Mouse (Mus musculus) heart, postnatal 14 days (tissue): ENCODE results near the gene Bin2. TPM values are rescaled to one million over a fixed set of nuclear protein-coding genes. Genes with fewer than 3 reads are reported as not detected.

Source experiments
- DNase-seq, 2 experiments: peaks; one replicate each; pipeline ENCODE4 v3.0.0; 2021 to 2022
- intact Hi-C: fragments of 180-260 bp; cut with DNase I; formaldehyde crosslinking; loops from one replicate; pipeline ENCODE4 v1.15.1; 2025
- total RNA-seq, 2 experiments: library from RNA; stranded (reverse); gene quantifications; 2 replicates each; pipeline ENCODE4 v1.2.3; 2021

The Bin2 gene
- total RNA-seq, 2 experiments from 2014 or later = 1.8 to 3.9 TPM

DNA sequence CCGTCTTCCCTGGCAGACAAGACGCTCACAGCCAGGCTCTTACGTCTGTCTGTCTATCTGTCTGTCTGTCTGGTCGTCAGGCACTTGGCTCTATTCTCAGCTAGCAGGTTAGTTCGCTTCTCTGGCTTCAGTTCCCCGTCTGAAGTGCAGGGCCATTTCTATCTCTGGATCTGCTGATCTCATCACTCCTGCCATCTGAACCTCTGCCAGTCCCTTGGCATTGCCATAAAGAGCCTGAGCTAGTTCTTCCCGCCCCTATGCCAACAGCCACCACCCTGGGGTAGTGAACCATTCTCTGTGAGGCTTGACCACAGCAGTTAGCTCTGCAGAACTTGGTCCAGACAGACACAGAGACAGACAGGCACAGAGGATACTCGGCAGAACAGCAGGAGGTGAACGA, 9.0 kb downstream of the Bin2 start:
- no peak for DNase-seq
- intact Hi-C loops = no loop called here

GRCm38 (mm10) chr15:100655201-100655600, 14.2 kb downstream of the Bin2 start:
- no peak for DNase-seq
- intact Hi-C loops = no loop called here

GRCm38 (mm10) chr15:100654271-100654670, 15.1 kb downstream of the Bin2 start:
- intact Hi-C loops = no loop called here
- DNase-seq = no peak

DNA sequence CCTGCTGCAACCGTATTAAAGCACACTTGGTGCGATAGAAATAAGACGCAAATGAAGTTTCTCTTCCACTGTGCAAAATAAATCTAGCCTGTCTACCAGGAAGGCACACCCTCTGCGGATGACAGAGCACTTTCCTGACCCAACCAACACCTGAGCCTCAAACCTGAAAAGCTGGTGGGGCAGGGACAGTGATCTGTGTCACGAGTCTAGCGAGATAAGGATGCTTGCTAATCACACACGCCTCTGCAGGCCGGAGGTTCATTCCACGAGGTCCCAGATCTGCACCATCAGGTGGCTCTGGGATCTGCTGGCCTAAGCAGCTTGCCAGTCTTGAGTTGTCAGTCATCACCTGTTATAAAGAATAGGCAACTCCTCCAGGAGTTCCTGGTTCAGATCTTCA, 17.7 kb downstream of the Bin2 start:
- intact Hi-C loops = no loop called here
- no peak for DNase-seq

- DNase-seq = no peak
- intact Hi-C loops = no loop called here
Measured at GRCm38 (mm10) chr15:100650111-100650510, 19.2 kb downstream of the Bin2 start.

GRCm38 (mm10) chr15:100646161-100646560, 23.2 kb downstream of the Bin2 start:
- DNase-seq = no peak
- intact Hi-C loops = no loop called here

DNA sequence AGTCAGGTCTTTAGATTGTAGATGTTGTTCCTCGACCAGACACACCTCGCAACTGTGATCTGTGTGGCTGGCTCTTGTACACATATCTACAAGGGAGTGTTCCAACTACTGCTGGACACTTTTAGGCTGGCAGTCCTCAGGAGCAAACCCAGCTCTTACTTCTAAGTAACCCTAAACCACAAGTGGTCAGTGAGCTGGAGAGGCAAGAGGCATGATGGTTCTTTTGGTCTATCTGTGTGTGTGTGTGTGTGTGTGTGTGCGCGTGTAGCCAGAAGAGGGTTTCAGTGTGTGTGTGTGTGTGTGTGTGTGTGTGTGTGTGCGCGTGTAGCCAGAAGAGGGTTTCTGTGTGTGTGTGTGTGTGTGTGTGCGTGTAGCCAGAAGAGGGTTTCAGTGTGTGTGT, 26.9 kb downstream of the Bin2 start:
- intact Hi-C loops = no loop called here
- no peak for DNase-seq

DNA sequence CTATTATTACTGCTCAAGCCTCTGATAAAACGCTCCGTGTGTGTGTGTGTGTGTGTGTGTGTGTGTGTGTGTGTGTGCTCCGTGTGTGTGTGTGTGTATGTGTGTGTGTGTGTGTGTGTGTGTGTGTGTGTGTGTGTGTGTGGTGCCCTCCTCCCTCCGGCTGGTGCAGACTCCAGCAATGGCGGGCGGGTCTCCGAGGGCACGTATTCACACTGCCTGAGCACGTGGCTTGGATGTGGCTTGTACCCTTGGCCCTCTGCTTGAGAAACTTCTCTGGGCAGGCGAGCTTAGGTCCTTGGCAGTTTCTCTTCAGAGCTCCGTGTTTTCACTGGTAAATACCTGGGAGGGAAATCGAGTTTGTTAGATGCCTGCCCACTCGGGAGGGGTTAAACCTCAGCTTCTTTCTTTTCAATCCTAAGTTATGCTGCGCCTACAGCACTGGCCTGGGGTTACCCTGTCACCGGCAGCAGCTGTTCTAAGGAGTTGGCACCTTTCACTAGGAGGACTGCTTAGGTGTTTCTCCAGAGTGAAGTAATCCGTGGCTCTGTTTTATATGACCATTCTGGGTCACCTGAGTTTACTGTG, 28.0 kb downstream of the Bin2 start:
- DNase-seq = no peak
- intact Hi-C loops = no loop called here

DNA sequence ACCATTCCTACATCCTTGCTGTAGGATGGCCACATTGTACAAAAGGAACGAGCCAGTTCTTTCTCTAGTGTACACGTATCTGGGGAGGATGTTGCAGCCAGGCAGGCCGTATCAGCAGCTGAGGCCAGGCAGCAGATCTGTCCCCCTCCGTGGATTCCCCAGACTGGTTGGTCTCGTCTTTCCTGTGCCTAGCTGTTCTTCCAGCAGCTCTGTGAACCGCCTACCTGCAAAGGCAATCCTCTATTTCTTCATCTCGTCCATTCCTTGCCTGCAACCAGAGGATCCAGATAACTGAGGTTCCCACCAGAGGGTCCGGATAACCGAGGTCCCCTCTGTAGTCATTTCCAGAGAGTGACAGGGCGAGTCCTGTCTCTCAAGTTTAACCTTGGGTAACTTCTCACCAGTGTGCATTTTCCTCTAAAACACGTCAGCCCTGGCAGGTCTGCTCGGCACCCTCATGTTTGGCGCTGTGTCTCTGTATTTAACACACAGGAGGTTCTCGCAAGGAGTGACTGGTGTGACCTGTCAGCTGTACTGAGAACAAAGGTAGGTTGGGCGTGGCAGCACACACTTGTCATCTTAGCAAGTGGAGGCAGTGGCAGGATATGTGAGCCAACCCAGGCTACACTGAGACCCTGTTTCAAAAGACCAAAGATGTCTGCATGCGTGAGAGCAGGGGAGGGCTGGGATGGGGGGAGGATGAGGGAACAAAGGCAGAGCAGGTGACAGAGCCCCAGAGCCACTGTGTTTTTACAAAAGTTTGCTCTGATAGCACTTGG, 29.2 kb downstream of the Bin2 start:
- intact Hi-C loops = loop anchor here (5.0 kb wide), 1 partner anchor 42 kb away; no protein-coding TSS in a partner anchor

DNA sequence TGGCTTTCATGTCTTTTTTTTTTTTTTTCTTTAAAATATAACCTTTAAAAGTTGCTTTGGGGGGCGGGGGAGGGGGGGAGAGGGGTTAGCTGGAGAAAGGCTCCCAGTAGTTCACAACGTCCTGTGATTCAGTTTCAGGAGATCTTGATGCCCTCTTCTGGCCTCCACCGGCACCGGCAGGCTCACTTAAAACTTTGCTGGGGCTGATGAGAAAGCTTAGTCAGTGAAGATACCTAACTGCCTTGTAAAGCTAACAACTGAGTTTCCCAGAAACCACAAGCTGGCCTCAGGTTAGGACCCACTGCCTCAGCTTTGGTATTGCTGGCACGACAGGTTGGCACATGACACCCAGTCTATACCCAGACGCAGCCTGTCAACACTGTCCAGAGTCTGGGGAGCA, 31.7 kb downstream of the Bin2 start:
- intact Hi-C loops = loop anchor here (2.0 to 5.0 kb wide), 2 partner anchors 17 to 45 kb away; no protein-coding TSS in a partner anchor
- DNase-seq = peak; percentile 49 to 51

More for the DNA sequence above, 29.2 kb downstream of the Bin2 start:
- DNase-seq = no peak

DNA sequence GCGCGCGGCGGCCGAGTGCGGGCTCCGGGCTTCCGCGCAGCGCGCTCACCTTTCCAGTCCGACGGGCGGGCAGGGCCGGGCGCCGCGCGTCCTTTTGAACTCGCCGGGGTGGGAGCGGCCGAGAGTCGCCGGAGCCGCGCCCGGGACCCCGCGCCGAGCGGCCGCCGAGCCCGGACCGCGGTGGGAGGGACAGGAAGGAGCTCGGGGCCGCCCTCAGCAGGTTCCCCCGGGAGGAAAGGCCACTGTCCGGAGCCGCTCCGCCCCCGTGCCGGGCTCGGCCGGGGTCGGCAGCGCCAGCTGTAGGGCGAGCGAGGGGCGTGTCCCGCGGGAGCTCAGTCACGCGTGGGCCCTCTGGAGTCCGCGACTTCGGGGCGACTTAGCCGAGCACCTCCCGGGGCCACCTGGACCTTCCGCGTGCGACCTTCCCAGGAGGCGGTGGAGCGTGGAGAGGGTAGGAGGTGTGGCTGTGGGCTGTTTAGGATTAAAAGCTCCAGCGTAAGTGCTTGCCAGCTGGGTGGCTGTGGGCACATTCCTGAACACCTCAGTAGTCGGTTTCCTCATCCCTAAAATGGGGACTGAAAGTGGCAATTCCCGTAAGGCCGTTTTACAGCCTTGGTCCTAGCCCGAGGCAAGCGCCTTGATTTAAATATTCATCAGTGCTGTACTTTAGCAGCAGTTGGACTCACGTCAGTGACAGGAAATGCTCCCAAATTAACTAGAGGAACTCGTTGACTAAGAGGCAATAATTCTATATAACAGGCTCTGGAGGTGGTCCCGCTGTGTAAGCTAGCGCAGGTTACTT, 32.5 kb downstream of the Bin2 start, which contains the start of gene Smagp:
Gene Smagp, minus strand, starts transcription at position 241 of the 802 bp plus-strand sequence.
- DNase-seq = peak; percentile 71 to 79
- intact Hi-C loops = loop anchor here (2.0 to 5.0 kb wide), 2 partner anchors 16 to 45 kb away; no protein-coding TSS in a partner anchor

DNA sequence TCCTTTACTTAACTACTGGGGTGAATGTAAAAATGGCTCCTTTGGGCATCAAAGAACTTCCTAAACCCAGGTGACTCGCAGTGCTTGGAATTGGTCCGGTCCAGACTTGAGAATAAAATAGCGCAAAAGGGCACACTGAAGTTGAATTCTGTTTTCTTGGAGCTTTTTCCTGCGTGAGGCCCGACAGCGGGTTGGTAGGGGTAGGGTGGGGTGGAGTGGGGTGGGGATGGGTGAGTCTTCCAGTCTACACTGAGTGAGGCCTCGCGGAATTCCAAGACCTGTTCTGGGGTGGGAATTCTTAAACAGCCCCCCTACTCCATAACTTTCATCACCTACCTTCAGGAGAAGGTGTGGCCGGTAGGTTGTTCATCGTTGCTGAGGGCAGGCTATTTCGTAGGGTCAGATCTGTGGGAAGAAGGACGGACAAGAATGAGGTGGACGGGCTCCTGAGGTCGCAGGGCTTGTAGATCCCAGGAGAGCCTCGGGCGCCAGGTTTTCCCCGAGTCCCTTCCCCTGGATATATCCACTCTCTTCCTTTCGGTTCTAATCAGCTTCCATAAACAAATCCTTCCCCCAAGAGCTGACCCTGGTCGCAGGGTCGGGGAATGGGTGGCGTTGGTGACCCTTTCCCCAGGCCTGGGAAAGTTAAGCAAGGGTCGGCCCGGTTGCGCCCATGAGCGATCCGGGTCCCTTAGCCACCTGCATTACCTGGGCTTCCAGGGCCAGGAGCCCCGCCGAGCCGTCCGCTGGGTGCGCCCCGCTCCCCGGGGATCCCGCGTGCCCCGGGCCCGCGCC, 33.3 kb downstream of the Bin2 start:
- DNase-seq = no peak
- intact Hi-C loops = loop anchor here (2.0 to 5.0 kb wide), 2 partner anchors 15 to 46 kb away; no protein-coding TSS in a partner anchor

GRCm38 (mm10) chr15:100635239-100635638, 34.1 kb downstream of the Bin2 start:
- intact Hi-C loops = loop anchor here (5.0 kb wide), 1 partner anchor 47 kb away; no protein-coding TSS in a partner anchor
- no peak for DNase-seq

DNA sequence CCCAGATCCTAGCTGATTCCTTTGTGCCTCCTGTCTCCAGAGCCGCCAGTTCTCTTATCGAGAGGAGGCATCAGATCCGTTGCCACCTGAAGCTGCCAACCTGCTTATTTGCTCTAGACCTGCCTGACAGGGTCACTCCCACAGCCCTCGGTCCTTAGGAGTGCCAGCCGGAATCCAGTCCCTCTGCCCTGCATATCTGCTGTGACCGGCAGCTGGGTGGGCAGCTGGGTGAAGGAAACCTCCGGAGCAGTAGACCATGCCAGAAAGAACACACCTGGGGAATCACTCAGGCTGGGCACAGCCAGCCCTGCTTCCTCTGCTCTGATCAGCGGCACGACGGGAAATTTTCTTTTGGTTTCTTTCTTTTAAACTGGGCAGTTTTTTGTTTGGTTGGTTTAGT, 36.0 kb downstream of the Bin2 start:
- DNase-seq = no peak
- intact Hi-C loops = no loop called here

DNA sequence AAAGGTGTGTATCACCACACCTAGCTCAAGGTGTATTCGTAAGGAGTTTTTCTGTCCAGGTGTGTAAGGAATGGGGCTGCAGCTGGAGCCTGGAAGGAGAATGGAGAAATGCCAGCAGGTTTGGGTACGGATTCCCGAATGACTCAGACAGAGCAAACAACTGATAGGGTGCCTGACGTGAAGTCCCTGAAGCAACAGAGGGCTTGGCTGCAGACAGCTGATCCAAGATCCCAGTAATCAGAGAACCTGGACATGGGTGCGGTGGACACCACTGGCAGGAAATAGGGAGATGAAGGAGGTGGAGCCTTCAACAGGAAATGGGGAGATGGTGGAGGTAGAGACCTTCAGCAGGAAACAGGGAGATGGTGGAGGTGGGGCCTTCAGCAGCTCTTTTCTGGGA, 37.0 kb downstream of the Bin2 start:
- intact Hi-C loops = no loop called here
- no peak for DNase-seq

- intact Hi-C loops = no loop called here
- DNase-seq = no peak
Measured at GRCm38 (mm10) chr15:100631454-100632170, 37.7 kb downstream of the Bin2 start.

GRCm38 (mm10) chr15:100630126-100630525, 39.2 kb downstream of the Bin2 start:
- no peak for DNase-seq
- intact Hi-C loops = no loop called here

GRCm38 (mm10) chr15:100628797-100629196, 40.6 kb downstream of the Bin2 start:
- no peak for DNase-seq
- intact Hi-C loops = no loop called here

DNA sequence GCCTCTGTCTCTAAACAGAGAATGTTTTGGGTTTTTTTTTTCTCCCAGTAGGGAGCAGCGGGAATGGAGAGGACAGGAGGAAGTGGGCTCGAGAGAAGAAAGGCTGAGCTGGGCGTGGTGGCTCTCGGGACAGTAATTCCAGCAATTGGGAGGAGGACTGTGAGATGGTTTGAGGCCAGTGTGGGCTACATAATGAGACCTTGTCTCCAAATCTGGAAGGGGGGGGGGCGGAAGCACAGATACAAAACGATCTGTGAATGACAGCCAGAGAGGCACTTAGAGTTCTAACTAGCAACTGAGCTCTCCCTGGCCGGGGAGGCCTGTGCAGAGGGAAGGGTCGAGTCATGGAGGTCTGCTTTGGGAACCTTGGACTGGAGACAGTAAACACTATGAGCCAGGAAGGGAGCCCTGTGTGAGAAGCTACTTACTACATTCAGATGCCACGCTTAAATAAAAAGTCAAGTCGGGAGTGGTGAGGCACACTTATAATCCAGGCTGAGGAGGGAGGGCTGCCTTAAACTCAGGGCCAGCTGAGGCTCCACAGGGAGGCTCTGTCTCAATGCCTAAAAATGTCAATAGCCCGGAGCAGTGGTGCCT, 41.5 kb downstream of the Bin2 start:
- intact Hi-C loops = no loop called here
- DNase-seq = no peak
